Mouse (Mus musculus): ENCODE data around the gene Gm10401.

The Gm10401 gene

GRCm38 (mm10) chr5:115070457-115070856, 27.6 kb downstream of the Gm10401 start:
- DNase-seq (ENCODE audit: low read depth, low spot score): peak; percentile 47

GRCm38 (mm10) chr5:115069611-115070010, 28.5 kb downstream of the Gm10401 start:
- DNase-seq (ENCODE audit: low read depth, low spot score): no peak

- peak; percentile 63 for DNase-seq (ENCODE audit: low read depth, low spot score)
These were observed 29.2 kb downstream of the Gm10401 start for GRCm38 (mm10) chr5:115068671-115069421.

DNA sequence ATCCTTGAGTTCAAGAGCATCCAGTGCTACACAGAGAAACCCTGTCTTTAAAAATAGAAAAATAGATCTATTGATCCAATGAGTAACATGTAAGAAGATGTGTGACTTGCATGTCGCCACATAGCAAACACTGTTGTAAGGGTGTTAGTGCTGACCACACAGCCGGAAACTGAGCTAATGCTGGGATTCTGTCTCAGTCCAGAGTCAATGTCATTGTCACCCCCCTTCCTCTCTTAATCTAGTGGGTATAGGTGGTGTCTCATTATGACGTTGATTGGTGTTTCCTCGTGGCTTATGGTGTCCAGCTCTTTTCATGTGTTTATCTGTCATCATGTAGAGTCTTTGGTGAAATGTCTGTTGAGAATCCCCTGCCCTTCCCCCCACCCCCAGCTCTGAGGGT, 31.9 kb downstream of the Gm10401 start:
- DNase-seq (ENCODE audit: low read depth, low spot score): no peak

GRCm38 (mm10) chr5:115063391-115063790, 34.7 kb downstream of the Gm10401 start:
- DNase-seq (ENCODE audit: low read depth, low spot score): no peak

GRCm38 (mm10) chr5:115062566-115062965, 35.5 kb downstream of the Gm10401 start:
- no peak for DNase-seq (ENCODE audit: low read depth, low spot score)

DNA sequence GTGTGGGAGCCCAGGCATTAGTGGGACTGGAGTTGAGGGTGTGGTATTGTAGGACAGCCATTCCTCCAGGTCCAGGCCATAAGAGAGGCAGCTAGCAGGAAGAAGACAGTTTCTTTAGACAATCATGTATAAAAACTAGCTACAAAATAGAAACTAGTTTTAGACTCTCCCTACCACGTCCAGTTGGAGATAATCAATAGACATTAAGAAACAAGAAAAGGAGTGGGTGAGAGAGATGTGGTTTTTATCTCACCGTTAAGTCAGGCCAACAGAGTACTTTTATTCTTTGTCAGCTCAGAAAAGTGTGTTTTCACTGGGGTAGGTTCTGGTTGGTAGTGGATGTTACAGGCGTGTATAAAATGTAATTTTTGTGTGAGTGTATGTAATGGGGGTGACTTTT, 37.1 kb downstream of the Gm10401 start:
- no peak for DNase-seq (ENCODE audit: low read depth, low spot score)

GRCm38 (mm10) chr5:115060067-115060695, 37.9 kb downstream of the Gm10401 start:
- no peak for DNase-seq (ENCODE audit: low read depth, low spot score)

GRCm38 (mm10) chr5:115058584-115059297, 39.4 kb downstream of the Gm10401 start:
- peak; percentile 42 for DNase-seq (ENCODE audit: low read depth, low spot score)

GRCm38 (mm10) chr5:115057153-115057552, 40.9 kb downstream of the Gm10401 start:
- DNase-seq (ENCODE audit: low read depth, low spot score): peak; percentile 49

DNA sequence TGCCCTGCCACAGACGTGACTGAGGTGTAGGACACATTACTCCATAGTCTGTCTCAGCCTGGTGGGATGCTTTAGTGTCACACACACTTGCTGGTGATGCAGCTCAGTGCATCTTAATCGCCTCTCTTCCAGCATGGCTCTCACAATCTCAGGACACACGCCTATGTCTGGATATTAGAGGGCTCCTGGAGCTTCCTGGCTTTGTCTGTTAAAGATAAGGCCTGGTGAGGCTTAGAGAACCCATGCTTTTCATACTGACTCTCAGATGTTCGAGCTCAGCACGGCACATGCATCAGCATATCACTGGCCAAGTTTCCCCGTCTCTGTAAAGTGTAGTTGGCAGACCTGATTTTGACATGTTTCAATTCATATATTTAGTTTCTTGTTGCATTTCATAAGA, 42.7 kb downstream of the Gm10401 start:
- DNase-seq (ENCODE audit: low read depth, low spot score): peak; percentile 50

DNA sequence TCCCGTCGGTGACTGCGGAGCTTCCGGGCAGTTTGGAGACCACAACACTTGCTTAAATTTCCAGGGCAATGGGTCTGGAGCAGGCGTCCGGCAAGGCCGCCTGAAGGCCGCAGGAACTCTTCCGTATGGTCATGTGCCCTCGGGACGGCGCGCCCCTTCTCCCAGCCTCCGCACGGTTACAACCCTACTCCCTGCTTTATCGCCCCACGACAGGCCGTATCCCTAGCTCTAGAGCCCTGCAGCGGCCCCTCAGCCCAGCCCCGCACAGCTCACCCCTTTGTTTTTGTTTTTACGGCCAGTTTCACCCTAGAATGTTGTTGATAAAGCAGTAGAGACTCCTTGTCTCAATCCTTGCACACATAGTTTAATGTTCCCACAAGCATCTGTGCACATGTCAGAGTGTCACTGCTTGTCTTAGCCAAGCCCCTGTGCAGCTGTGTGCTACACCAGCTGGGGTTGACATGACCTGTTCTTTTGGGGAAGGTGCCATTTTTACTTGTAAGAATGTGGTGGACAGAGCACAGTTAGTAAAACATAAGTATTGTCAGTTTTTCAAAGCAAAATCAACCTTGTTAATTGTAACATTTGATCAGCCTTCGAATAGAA, 44.2 kb downstream of the Gm10401 start:
- no peak for DNase-seq (ENCODE audit: low read depth, low spot score)

DNA sequence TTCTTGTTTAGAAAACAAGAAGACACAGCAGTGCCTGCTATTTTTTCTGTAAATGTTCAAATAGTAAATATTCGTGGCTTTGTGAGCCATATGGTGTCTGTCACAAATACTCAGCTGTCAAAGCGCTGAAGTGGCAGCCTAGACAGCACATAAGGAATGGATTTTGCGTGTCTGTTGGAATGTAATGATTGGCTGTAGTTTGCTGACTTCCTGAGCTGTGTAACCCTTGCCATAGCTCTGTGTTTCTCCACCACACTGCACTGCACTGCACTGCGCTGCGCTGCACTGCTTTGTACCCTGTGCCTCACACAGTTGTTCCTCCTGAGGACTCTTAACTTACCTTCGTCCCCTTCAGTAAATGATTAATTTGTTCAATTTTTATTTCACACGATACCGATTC, 45.5 kb downstream of the Gm10401 start:
- DNase-seq (ENCODE audit: low read depth, low spot score): no peak

GRCm38 (mm10) chr5:115050776-115051175, 47.3 kb downstream of the Gm10401 start:
- DNase-seq (ENCODE audit: low read depth, low spot score): no peak

DNA sequence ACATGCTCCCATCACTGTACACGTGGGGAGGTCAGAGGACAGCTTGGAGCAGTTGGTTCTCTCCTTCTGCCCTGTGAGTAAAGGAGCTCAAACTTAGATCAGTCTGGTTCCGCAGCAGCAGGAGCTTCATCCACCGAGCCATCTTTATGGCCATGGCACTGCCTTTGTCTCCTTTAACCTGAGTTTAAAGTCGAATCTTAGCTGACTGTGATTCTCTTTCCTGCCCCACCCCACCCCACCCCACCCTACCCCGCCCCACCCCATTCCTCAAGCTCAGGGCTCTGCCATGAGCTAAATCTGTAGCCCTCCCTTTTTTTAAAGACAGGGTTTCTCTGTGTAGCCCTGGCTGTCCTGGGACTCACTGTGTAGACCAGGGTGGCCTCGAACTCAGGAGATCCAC, 48.4 kb downstream of the Gm10401 start:
- no peak for DNase-seq (ENCODE audit: low read depth, low spot score)

Data from c-Kit-negative CD71-positive TER-119-positive erythroid progenitor cells, embryonic 14.5 days (primary cell).